Mouse (Mus musculus) limb, embryonic 15.5 days (tissue): Measurements from ENCODE around the gene Arpp21. TPM values are rescaled to one million over a fixed set of nuclear protein-coding genes. Genes with fewer than 3 reads are reported as not detected.

Experiments
- ATAC-seq: fragments of 200-750 bp; cut with Nextera tagmentation; 2 replicates; pipeline ENCODE4 v1.8.0; 2017; ENCODE audit warnings: low read depth, moderate TSS enrichment; ENCODE audit not compliant: insufficient number of reproducible peaks, low FRiP score, low TSS enrichment
- H3K27ac ChIP-seq: fragments of 300-500 bp; sonication (generic); 2 replicates; pipeline ENCODE4 v1.5.1; 2015; ENCODE audit warnings: moderate library complexity, mild to moderate bottlenecking, inconsistent platforms
- H3K27me3 ChIP-seq: fragments of 300-500 bp; sonication (generic); 2 replicates; pipeline ENCODE4 v1.6.1; 2015; ENCODE audit warnings: inconsistent platforms
- H3K36me3 ChIP-seq: fragments of 300-500 bp; sonication (generic); 2 replicates; pipeline ENCODE4 v1.6.1; 2015; ENCODE audit warnings: inconsistent platforms
- H3K4me1 ChIP-seq: fragments of 300-500 bp; sonication (generic); 2 replicates; pipeline ENCODE4 v1.6.1; 2015; ENCODE audit warnings: inconsistent platforms
- H3K4me2 ChIP-seq: fragments of 300-500 bp; sonication (generic); 2 replicates; pipeline ENCODE4 v1.6.1; 2015; ENCODE audit warnings: mild to moderate bottlenecking, inconsistent platforms
- H3K4me3 ChIP-seq: fragments of 300-500 bp; sonication (generic); 2 replicates; pipeline ENCODE4 v1.5.1; 2015; ENCODE audit warnings: mild to moderate bottlenecking, inconsistent platforms
- H3K9ac ChIP-seq: fragments of 300-500 bp; sonication (generic); 2 replicates; pipeline ENCODE4 v1.6.1; 2015; ENCODE audit warnings: inconsistent platforms
- H3K9me3 ChIP-seq: fragments of 300-500 bp; sonication (generic); 2 replicates; pipeline ENCODE4 v1.6.1; 2016; ENCODE audit warnings: inconsistent platforms
- WGBS: fragments of 180-500 bp; shearing (Covaris S2); methylation state at CpG from one replicate; pipeline ENCODE4 v1.1.7; 2015; 5-methylcytosine and 5-hydroxymethylcytosine counted together
- microRNA-seq: library from miRNA; unstranded; fragments of <30 nt; microRNA quantifications from one replicate; pipeline ENCODE4, GENCODE M21; 2016
- polyA plus RNA-seq: library from polyadenylated mRNA; unstranded; fragments of >200 nt; fragmentation: Nextera tagmentation; extraction: Ambion mirVana; gene quantifications from 2 replicates; pipeline ENCODE4 v1.2.1, GENCODE M21; 2015

Gene Arpp21
- polyA plus RNA-seq, 1 experiment from 2014 or later, result 13.1 TPM

DNA sequence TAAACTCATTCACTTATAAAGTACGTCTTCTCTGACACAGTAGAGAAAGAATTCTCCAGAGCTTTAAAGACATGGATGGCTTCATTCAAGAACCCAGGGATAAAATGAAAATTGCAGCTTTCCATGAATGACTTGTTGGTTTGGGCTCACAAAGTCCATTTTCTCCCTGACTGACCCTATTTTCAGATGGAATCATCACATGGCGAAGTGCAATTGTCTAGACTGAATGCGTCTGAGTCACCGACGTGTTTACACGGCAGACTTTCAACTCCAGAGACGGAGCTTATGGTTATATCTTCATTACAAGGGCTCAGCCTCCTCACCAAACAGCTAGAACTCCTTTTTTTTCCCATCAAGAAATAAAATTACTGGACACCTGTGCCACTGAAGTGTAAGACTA lies 203.6 kb downstream of the Arpp21 start:
- Histone ChIP-seq H3K36me3 (no peaks in the 10 kb centered on the region), H3K4me1 (no peaks in the 10 kb centered on the region), H3K4me3 (no peak overlapping the region), H3K9me3 (no peaks in the 10 kb centered on the region), H3K27me3 (no peaks in the 10 kb centered on the region), H3K4me2 (no peak overlapping the region), H3K9ac (no peak overlapping the region), H3K27ac (no peak overlapping the region)
- 79% methylated on average over 7 of the region's 7 CpGs for WGBS
- no peak for ATAC-seq

DNA sequence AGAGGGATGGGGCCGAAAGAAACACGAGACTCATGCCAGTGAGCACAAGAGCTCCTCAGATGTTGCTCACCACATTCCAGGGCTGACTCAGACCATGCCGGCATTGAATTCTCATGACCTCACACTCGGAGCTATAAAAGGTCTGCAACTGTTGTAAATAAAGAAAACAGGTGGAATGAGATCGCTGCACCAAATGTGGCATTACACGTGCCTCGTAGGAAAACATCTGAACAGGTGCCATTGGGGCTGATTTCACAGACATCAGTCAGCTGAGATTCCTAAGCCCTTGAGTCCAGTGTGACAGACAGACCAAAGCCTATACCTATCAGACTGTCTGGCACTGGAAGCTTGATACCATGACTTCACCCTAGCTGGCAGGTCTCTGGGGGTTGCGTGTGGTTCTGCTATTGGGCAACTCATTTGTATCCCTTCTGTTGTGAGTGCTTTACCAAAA lies 212.1 kb downstream of the Arpp21 start:
- Histone ChIP-seq H3K4me3 (no peak overlapping the region), H3K9ac (no peak overlapping the region), H3K4me1 (no peaks in the 10 kb centered on the region), H3K4me2 (no peak overlapping the region), H3K36me3 (no peaks in the 10 kb centered on the region), H3K27ac (no peak overlapping the region), H3K9me3 (no peaks in the 10 kb centered on the region), H3K27me3 (no peaks in the 10 kb centered on the region)
- ATAC-seq, result peak; percentile 81; the same call in 1 of the 2 replicates
- WGBS, result 38% methylated on average over 8 of the region's 8 CpGs

DNA sequence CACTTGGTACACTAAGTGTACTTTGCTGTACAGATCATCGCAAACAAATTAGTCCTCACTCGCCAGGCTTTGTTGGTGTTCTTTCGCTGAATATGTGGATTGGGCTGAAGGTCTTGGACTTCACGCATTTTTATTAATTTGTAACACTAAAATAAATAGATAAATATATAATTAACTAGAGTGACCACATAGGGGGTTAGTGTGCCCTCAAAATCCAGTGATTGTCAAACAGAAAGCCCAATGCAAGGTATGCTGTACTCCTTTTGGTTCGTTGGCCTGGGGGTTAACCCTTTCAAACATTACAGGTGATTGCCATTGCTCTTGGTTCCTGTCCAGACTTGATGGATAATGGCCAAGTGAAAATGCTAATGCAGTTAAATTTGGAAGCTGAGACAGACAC lies 212.6 kb downstream of the Arpp21 start:
- H3K9ac ChIP-seq, result no peak overlapping the region
- H3K4me1 ChIP-seq, result no peaks in the 10 kb centered on the region
- no peak overlapping the region for H3K4me2 ChIP-seq
- ATAC-seq, result no peak
- H3K36me3 ChIP-seq, result no peaks in the 10 kb centered on the region
- H3K9me3 ChIP-seq, result no peaks in the 10 kb centered on the region
- 82% methylated on average over 5 of the region's 5 CpGs for WGBS
- H3K27me3 ChIP-seq, result no peaks in the 10 kb centered on the region
- H3K4me3 ChIP-seq, result no peak overlapping the region
- no peak overlapping the region for H3K27ac ChIP-seq

Small RNA genes lying within 50 kb of the gene (microRNA-seq; reads per million reads assigned to microRNA genes)
- gene Mir128-2, result 100 reads per million, percentile 51 among the genes with 10 or more reads in this experiment
